Mouse (Mus musculus) macrophage (primary cell): ENCODE results near the gene Ttll5. TPM values are rescaled to one million over a fixed set of nuclear protein-coding genes. Genes with fewer than 3 reads are reported as not detected.

Source experiments
- H3K27ac ChIP-seq: fragments of 350-480 bp; formaldehyde crosslinking; 2 replicates; pipeline ENCODE4 v1.9.0; 2021
- H3K36me3 ChIP-seq: fragments of 350-480 bp; formaldehyde crosslinking; 2 replicates; pipeline ENCODE4 v1.9.0; 2021; ENCODE audit errors: inconsistent target
- H3K4me3 ChIP-seq: fragments of 350-480 bp; formaldehyde crosslinking; 2 replicates; pipeline ENCODE4 v1.9.0; 2021; ENCODE audit errors: inconsistent target
- H3K79me2 ChIP-seq: fragments of 350-480 bp; formaldehyde crosslinking; 2 replicates; pipeline ENCODE4 v1.9.0; 2021; ENCODE audit errors: inconsistent target
- WGBS: methylation state at CpG from one replicate; pipeline ENCODE4 v1.1.7; 2026; ENCODE audit warnings: inconsistent platforms; ENCODE audit not compliant: missing documents; 5-methylcytosine and 5-hydroxymethylcytosine counted together
- polyA plus RNA-seq: library from polyadenylated mRNA; stranded (reverse); fragments of 250-400 nt; gene quantifications from 3 replicates; pipeline ENCODE4 v1.2.4, GENCODE M21; 2018; ENCODE audit warnings: inconsistent platforms

Ttll5 gene
- polyA plus RNA-seq, 1 experiment from 2014 or later, result 6.7 TPM

GRCm38 (mm10) chr12:85822051-85822450 lies 2.4 kb upstream of the Ttll5 start:
- 91% methylated on average over 9 of the region's 9 CpGs for WGBS
- H3K36me3 ChIP-seq, result peaks cover 10% of the 10 kb centered on the region
- no peak overlapping the region for H3K27ac ChIP-seq
- peaks cover 31% of the 10 kb centered on the region for H3K79me2 ChIP-seq
- no peak overlapping the region for H3K4me3 ChIP-seq

DNA sequence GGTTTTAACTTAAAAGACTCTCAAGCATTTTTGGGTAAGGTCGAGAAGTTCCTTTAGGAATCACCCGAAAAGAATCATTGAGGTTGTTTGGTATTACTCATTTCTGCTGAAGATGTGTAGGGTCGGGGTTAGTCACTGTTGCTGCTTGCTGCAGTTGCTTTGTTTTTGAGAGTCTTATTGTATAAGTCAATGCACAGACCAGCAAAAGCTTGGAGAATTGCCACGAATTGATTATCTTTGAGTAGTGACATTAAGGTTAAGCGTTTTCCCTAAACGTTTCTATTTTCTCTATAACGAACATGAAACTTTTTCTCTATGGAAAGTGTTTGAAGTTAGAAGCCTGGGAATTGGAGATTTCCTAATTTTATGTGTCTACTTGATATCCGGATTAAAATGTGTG lies 902 bp downstream of the Ttll5 start:
- 10% methylated on average over 8 of the region's 8 CpGs for WGBS
- Histone ChIP-seq H3K4me3 (peak overlapping the region; percentile 96), H3K36me3 (0 out of 2 replicates have a peak, but pooled peaks cover 4% of the 10 kb centered on the region)

DNA sequence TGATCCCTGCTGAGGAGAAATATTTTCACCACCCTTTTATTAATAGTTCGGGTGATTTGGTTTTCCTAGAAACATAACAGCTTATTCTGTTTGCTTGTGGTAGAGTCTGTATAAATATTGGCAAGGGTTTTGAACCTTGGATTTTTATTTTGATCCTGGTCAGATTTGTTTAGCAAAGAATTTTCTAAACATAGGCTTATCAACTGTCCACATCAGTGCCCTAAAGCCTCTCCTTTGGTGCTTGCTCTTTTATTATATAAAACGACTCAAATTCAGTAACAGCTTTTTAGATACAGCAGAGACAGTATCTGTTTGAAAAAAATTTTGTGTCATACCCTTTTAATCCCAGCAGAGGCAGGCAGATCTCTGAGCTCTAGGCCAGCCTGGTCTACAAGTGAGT lies 1.4 kb downstream of the Ttll5 start:
- Histone ChIP-seq H3K27ac (no peak overlapping the region), H3K79me2 (peaks cover 31% of the 10 kb centered on the region), H3K4me3 (peak overlapping the region; percentile 96), H3K36me3 (0 out of 2 replicates have a peak, but pooled peaks cover 4% of the 10 kb centered on the region)
- WGBS, result 53% methylated on average over 2 of the region's 2 CpGs

More for the DNA sequence above, 902 bp downstream of the Ttll5 start:
- 0 out of 2 replicates have a peak overlapping the region, but pooled peaks have one; percentile 17 for H3K27ac ChIP-seq
- peaks cover 31% of the 10 kb centered on the region for H3K79me2 ChIP-seq

- Histone ChIP-seq H3K27ac (no peak overlapping the region), H3K4me3 (no peak overlapping the region), H3K79me2 (peaks cover 5% of the 10 kb centered on the region), H3K36me3 (0 out of 2 replicates have a peak, but pooled peaks cover 6% of the 10 kb centered on the region)
- WGBS, result 98% methylated on average over 3 of the region's 3 CpGs
These were observed 4.4 kb downstream of the Ttll5 start for GRCm38 (mm10) chr12:85828856-85829255.

DNA sequence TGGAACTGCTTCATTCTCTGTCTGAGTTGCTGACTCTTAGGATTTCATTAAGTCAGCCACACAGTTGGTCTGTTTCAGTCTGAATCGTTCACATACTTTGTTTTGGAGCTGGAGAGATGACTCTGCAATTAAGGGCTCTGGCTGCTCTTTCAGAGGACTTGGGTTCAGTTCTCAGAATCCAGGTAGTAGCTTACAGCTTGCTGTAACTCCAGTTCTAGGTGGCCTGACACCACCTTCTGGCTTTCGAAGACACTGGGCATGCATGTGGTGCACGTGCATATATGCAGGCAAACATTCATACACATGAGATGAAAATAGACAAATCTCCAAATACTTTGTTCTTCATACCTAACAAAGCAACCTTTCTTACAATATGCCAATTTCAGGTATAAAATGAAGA lies 5.4 kb downstream of the Ttll5 start:
- H3K4me3 ChIP-seq, result no peak overlapping the region
- 93% methylated on average over 3 of the region's 3 CpGs for WGBS
- no peaks in the 10 kb centered on the region; the same call in 1 of the 2 replicates for H3K79me2 ChIP-seq
- no peak overlapping the region for H3K27ac ChIP-seq
- H3K36me3 ChIP-seq, result 0 out of 2 replicates have a peak, but pooled peaks cover 6% of the 10 kb centered on the region

DNA sequence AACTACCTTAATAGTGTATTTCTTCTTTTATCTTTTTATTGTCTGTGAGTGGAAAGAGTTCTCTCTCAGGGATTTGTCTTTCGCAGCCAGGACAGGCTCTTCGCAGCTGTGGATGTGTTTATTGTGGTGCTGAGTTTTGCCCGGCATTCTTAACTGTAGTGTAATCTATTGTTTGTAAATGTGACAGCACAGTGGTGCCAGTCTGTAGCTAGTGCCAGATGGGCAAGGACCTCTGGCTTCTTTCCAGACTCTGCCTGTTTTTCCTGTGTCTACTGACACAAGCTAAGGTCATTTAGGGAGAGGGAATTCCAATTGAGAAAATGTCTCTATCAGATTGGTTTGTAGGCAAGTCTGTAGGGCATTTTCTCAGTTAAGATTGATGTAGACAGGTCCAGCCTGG lies 6.2 kb downstream of the Ttll5 start:
- Histone ChIP-seq H3K79me2 (no peaks in the 10 kb centered on the region; the same call in 1 of the 2 replicates), H3K27ac (no peak overlapping the region), H3K4me3 (no peak overlapping the region), H3K36me3 (0 out of 2 replicates have a peak, but pooled peaks cover 6% of the 10 kb centered on the region)
- 95% methylated on average over 3 of the region's 3 CpGs for WGBS

DNA sequence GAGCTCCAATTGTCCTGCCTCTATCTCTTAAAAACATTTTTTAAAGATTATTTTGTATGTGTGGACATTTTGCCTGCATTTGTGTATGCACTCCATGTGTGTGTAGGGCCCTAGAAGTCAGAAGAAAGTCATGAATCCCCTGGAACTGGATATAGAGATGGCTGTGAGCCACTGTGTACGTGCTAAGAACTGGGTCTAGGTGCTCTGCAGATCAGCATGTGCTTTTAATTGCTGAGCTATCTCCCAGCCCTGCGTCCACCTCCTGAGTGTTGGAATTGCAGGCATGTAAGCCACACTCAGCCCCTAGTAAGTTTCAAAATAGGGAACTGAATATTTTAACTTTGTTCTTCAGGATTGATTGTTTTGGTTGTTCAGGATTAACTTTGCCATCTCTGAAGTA lies 10.1 kb downstream of the Ttll5 start:
- H3K4me3 ChIP-seq, result no peak overlapping the region
- 0 out of 2 replicates have a peak, but pooled peaks cover 6% of the 10 kb centered on the region for H3K36me3 ChIP-seq
- H3K27ac ChIP-seq, result no peak overlapping the region
- H3K79me2 ChIP-seq, result no peaks in the 10 kb centered on the region
- WGBS, result 93% methylated on average over 2 of the region's 2 CpGs

GRCm38 (mm10) chr12:85837765-85838164 lies 13.3 kb downstream of the Ttll5 start:
- H3K36me3 ChIP-seq, result no peaks in the 10 kb centered on the region
- no peak overlapping the region for H3K4me3 ChIP-seq
- no peak overlapping the region for H3K27ac ChIP-seq
- H3K79me2 ChIP-seq, result no peaks in the 10 kb centered on the region
- 94% methylated on average over 2 of the region's 2 CpGs for WGBS

GRCm38 (mm10) chr12:85839371-85840000 lies 15.0 kb downstream of the Ttll5 start:
- WGBS, result 75% methylated on average over 12 of the region's 12 CpGs
- Histone ChIP-seq H3K27ac (no peak overlapping the region), H3K36me3 (no peaks in the 10 kb centered on the region), H3K4me3 (no peak overlapping the region), H3K79me2 (no peaks in the 10 kb centered on the region)

- 89% methylated on average over 7 of the region's 7 CpGs for WGBS
These were observed 23.9 kb downstream of the Ttll5 start for GRCm38 (mm10) chr12:85848164-85848958.

GRCm38 (mm10) chr12:85850661-85851060 lies 26.2 kb downstream of the Ttll5 start:
- no peak overlapping the region for H3K4me3 ChIP-seq
- H3K79me2 ChIP-seq, result no peaks in the 10 kb centered on the region
- H3K36me3 ChIP-seq, result no peaks in the 10 kb centered on the region
- H3K27ac ChIP-seq, result no peak overlapping the region
- 98% methylated on average over 8 of the region's 8 CpGs for WGBS

More at GRCm38 (mm10) chr12:85848164-85848958, 23.9 kb downstream of the Ttll5 start:
- no peak overlapping the region for H3K4me3 ChIP-seq
- no peak overlapping the region for H3K27ac ChIP-seq
- no peaks in the 10 kb centered on the region for H3K79me2 ChIP-seq
- H3K36me3 ChIP-seq, result no peaks in the 10 kb centered on the region

- Histone ChIP-seq H3K36me3 (no peaks in the 10 kb centered on the region), H3K27ac (no peak overlapping the region), H3K4me3 (no peak overlapping the region), H3K79me2 (no peaks in the 10 kb centered on the region)
- WGBS, result 67% methylated on average over 4 of the region's 4 CpGs
These were observed 29.4 kb downstream of the Ttll5 start for GRCm38 (mm10) chr12:85853836-85854235.

DNA sequence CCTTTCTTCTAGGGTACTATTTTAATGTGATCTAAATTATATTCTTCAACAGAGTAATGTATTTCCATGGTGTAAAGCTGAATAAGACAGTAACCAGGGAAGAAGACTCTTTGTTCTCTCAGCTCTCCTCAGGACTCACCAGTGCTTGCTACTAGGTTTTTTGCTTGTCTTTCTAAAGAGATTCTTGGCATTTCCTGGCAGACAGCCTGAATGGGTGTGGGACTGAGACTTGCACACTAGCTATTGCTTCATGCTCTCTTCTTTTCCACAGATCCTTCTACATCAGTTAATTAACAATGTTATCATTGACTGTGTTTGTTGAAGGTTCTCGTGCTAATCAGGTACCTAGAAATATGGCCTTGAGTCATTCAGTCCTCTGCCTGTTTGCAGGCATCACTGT lies 29.8 kb downstream of the Ttll5 start:
- WGBS, result 100% methylated on average over 1 of the region's 1 CpGs
- H3K27ac ChIP-seq, result no peak overlapping the region
- no peak overlapping the region for H3K4me3 ChIP-seq
- H3K36me3 ChIP-seq, result no peaks in the 10 kb centered on the region
- H3K79me2 ChIP-seq, result no peaks in the 10 kb centered on the region

- Histone ChIP-seq H3K79me2 (no peaks in the 10 kb centered on the region), H3K36me3 (no peaks in the 10 kb centered on the region), H3K4me3 (no peak overlapping the region), H3K27ac (no peak overlapping the region)
- WGBS, result 96% methylated on average over 7 of the region's 7 CpGs
These were observed 32.8 kb downstream of the Ttll5 start for GRCm38 (mm10) chr12:85857300-85857699.

- Histone ChIP-seq H3K27ac (no peak overlapping the region), H3K4me3 (no peak overlapping the region), H3K36me3 (no peaks in the 10 kb centered on the region), H3K79me2 (no peaks in the 10 kb centered on the region)
- WGBS, result 100% methylated on average over 3 of the region's 3 CpGs
These were observed 34.7 kb downstream of the Ttll5 start for GRCm38 (mm10) chr12:85859111-85859510.
